Mouse (Mus musculus) ES-Bruce4 (cell line): ENCODE measurements around the gene Myt1l.

Experiments
- CTCF ChIP-seq: IDR thresholded peaks from one replicate; pipeline ENCODE4 v1.8.1; 2011; ENCODE audit warnings: low read depth, low read length
- EP300 ChIP-seq: IDR thresholded peaks from 2 replicates; pipeline ENCODE4 v1.6.1; 2011; ENCODE audit warnings: low read depth, low read length; ENCODE audit not compliant: insufficient read depth
- POLR2A ChIP-seq: IDR thresholded peaks from one replicate; pipeline ENCODE4 v1.8.1; 2011; ENCODE audit warnings: low read length; ENCODE audit not compliant: insufficient read depth

- TF ChIP-seq POLR2A = no peak
- no peak for TF ChIP-seq EP300
- no peak for TF ChIP-seq CTCF
Measured at GRCm38 (mm10) chr12:29938376-29939041, 410.3 kb downstream of the Myt1l start.
